Comparison of ENCODE assay signal across 8 mouse cellular contexts in the genomic region with DNA sequence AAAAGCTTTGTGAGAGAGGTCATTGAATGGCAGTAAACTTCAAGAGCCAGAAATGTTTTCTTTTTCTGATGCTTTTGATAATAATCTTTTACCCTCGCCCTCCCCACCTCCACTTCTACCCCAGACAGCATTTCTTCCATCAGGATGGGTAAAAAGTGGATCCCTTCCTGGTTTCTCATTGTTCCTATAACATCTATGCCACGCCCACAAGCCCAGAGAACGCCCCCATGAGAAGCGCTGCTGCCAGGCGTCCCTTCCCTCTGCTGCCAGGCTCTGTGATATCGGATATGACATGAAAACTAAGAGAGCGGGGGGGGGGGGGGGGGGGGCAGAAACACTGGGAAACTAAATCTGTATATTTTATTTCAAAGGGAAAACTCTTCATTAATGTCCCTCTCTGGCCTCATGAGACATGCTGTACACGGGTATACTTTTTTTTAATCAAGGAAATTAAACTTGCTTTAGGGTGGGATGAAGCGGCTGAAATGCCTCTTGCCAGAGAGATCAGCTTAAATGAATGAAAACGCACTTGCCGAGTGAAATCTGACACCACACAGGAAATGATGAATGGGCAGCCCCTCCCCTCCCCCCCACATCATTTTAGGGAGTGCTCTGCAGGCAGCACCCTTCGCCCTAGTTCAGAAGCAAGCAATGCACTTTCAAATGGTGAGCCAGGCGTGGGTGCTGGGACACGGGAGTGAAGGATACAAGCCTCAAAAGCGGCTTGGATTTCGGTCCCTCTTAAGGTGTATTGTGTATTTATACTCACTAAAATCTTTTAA. TPM values are rescaled to one million over a fixed set of nuclear protein-coding genes. Genes with fewer than 3 reads are reported as not detected.
DNase-seq lines count a peak whose midpoint lies in the region; ATAC-seq and TF ChIP-seq lines count a peak whose summit lies in the region.

No protein-coding gene starts in this region.

- intact Hi-C loops in left cerebral cortex, adult 2 months (cut with DNase I), result no loop called here

- H3K9me3 ChIP-seq in hindbrain, embryonic 11.5 days (ENCODE audit: control insufficient read depth, low read length), result no peaks in the 10 kb centered on the region
- H3K9me3 ChIP-seq in liver, postnatal 0 days (ENCODE audit: low read length), result no peaks in the 10 kb centered on the region
- H3K9me3 ChIP-seq in stomach, embryonic 16.5 days (replicated peaks; ENCODE audit: control insufficient read depth, low read length), result no peaks in the 10 kb centered on the region

- no peaks in the 10 kb centered on the region for H3K27me3 ChIP-seq in hindbrain, embryonic 11.5 days (ENCODE audit: control insufficient read depth, insufficient read depth, low read length)
- 0 out of 2 replicates have a peak, but pooled peaks cover 3% of the 10 kb centered on the region for H3K27me3 ChIP-seq in liver, postnatal 0 days (ENCODE audit: insufficient read depth, low read length)
- no peaks in the 10 kb centered on the region for H3K27me3 ChIP-seq in stomach, embryonic 16.5 days (ENCODE audit: control insufficient read depth, insufficient read depth, low read length)

- H3K4me2 ChIP-seq in hindbrain, embryonic 11.5 days (replicated peaks; ENCODE audit: low read depth, low read length), result peak overlapping the region; percentile 44
- peak overlapping the region; percentile 61 for H3K4me2 ChIP-seq in liver, postnatal 0 days (ENCODE audit: low read depth, low read length)
- H3K4me2 ChIP-seq in stomach, embryonic 16.5 days (ENCODE audit: low read depth, low read length), result peak overlapping the region; percentile 57

- H3K4me1 ChIP-seq in hindbrain, embryonic 11.5 days (replicated peaks; ENCODE audit: control insufficient read depth, insufficient read depth, low read length), result no peaks in the 10 kb centered on the region
- H3K4me1 ChIP-seq in liver, postnatal 0 days (ENCODE audit: insufficient read depth), result peaks cover 3% of the 10 kb centered on the region; the same call in 1 of the 2 replicates
- H3K4me1 ChIP-seq in stomach, embryonic 16.5 days (ENCODE audit: control insufficient read depth, insufficient read depth, low read length), result 0 out of 2 replicates have a peak, but pooled peaks cover 2% of the 10 kb centered on the region

- peak overlapping the region; percentile 11; the same call in 1 of the 2 replicates for H3K4me3 ChIP-seq in hindbrain, embryonic 11.5 days (ENCODE audit: low read depth, low read length)
- H3K4me3 ChIP-seq in liver, postnatal 0 days (ENCODE audit: low read depth, low read length), result peak overlapping the region; percentile 31; the same call in 1 of the 2 replicates
- peak overlapping the region; percentile 26 for H3K4me3 ChIP-seq in stomach, embryonic 16.5 days (replicated peaks; ENCODE audit: low read length)
- H3K4me3 ChIP-seq in left cerebral cortex, adult 2 months, result no peak overlapping the region

- TF ChIP-seq CTCF in liver, postnatal 0 days (IDR thresholded peaks at IDR 0.05; ENCODE audit: low read depth), result no peak
- TF ChIP-seq CTCF in left cerebral cortex, adult 2 months (IDR thresholded peaks at IDR 0.05), result no peak

- H3K27ac ChIP-seq in hindbrain, embryonic 11.5 days (ENCODE audit: low read depth, low read length), result 0 out of 2 replicates have a peak overlapping the region, but pooled peaks have one; percentile 33
- H3K27ac ChIP-seq in liver, postnatal 0 days (ENCODE audit: low read depth), result no peak overlapping the region
- H3K27ac ChIP-seq in stomach, embryonic 16.5 days (ENCODE audit: low read length), result no peak overlapping the region
- H3K27ac ChIP-seq in left cerebral cortex, adult 2 months, result no peak overlapping the region

- no peak for TF ChIP-seq EP300 in liver, postnatal 0 days (IDR thresholded peaks at IDR 0.05; ENCODE audit: low read depth)

- no peak overlapping the region for H3K9ac ChIP-seq in hindbrain, embryonic 11.5 days (ENCODE audit: low read depth, low read length)
- no peak overlapping the region for H3K9ac ChIP-seq in liver, postnatal 0 days (replicated peaks)
- H3K9ac ChIP-seq in stomach, embryonic 16.5 days (ENCODE audit: low read length), result peak overlapping the region; percentile 47; the same call in 1 of the 2 replicates

- 6% methylated on average over 15 of the region's 16 CpGs for WGBS in hindbrain, embryonic 11.5 days
- 19% methylated on average over 15 of the region's 16 CpGs for WGBS in liver, postnatal 0 days (ENCODE audit: insufficient replicate concordance)
- 9% methylated on average over 16 of the region's 16 CpGs for WGBS in stomach, embryonic 16.5 days

- no peaks in the 10 kb centered on the region for H3K36me3 ChIP-seq in hindbrain, embryonic 11.5 days (ENCODE audit: control insufficient read depth, insufficient read depth, low read length)
- no peaks in the 10 kb centered on the region for H3K36me3 ChIP-seq in liver, postnatal 0 days (replicated peaks; ENCODE audit: insufficient read depth, low read length)
- H3K36me3 ChIP-seq in stomach, embryonic 16.5 days (ENCODE audit: control insufficient read depth, insufficient read depth, low read length), result no peaks in the 10 kb centered on the region

- peak; percentile 43 for DNase-seq in ovary, postnatal 36 days (ENCODE audit: low spot score)
- DNase-seq in ovary, postnatal 10 days (ENCODE audit: low spot score), result no peak
- peak; percentile 68 for DNase-seq in embryo, embryonic 11.5 days (ENCODE audit: low read depth, low spot score)
- DNase-seq in hindbrain, embryonic 11.5 days (ENCODE audit: low spot score), result peak; percentile 78
- peak; percentile 46 for DNase-seq in liver, postnatal 0 days
- DNase-seq in left cerebral cortex, adult 2 months (ENCODE audit: extremely low spot score in 1 of 2, low spot score in 2 of 2), result no peak
- no peak for DNase-seq in left cerebral cortex, adult 8-10 months (ENCODE audit: low spot score in 2 of 2)

- ATAC-seq in hindbrain, embryonic 11.5 days (ENCODE audit: low FRiP score), result peak; percentile 83
- peak; percentile 67; the same call in 1 of the 2 replicates for ATAC-seq in liver, postnatal 0 days
- 0 out of 2 replicates have a peak, but pooled peaks have one; percentile 63 for ATAC-seq in stomach, embryonic 16.5 days (ENCODE audit: insufficient read depth, low FRiP score)

RNA-seq across cellular contexts. Expression of a gene that starts 22.8 kb away (rescaled TPM):
- 1.3 and 4.2 TPM in 2 replicates for polyA plus RNA-seq in hindbrain, embryonic 11.5 days (2014; fragmentation: Nextera tagmentation; extraction: Ambion mirVana)
- 1.3 and 1.4 TPM in 2 replicates for polyA plus RNA-seq in liver, postnatal 0 days (2015; fragmentation: Nextera tagmentation; extraction: Ambion mirVana)
- polyA plus RNA-seq in stomach, embryonic 16.5 days (2015; fragmentation: Nextera tagmentation; extraction: Ambion mirVana), result 12.9 and 14.5 TPM in 2 replicates
- total RNA-seq in left cerebral cortex, adult 2 months (2021), result 1 to 10 TPM; 1.5 to 1.7 TPM
- total RNA-seq in left cerebral cortex, adult 8-10 months (2022), result 1 to 10 TPM in 1 of 4 experiments, under 1 TPM in 3; 0.53 to 1.0 (median 0.90) TPM

Comparison
In these comparisons a context has a peak if more than half of its experiments do, and no peak if none do; other contexts are left out.
1. DNase-seq: peak in ovary, postnatal 36 days (single experiment), embryo, embryonic 11.5 days (single experiment), hindbrain, embryonic 11.5 days (single experiment) and liver, postnatal 0 days (single experiment); none in ovary, postnatal 10 days (single experiment), left cerebral cortex, adult 2 months (0 of 2) and left cerebral cortex, adult 8-10 months (0 of 2).
2. Peak in every context shown above with its lines, with median percentiles within 50 percentile points of each other: ATAC-seq and H3K4me2 ChIP-seq.